Mouse (Mus musculus) ES-E14 (cell line): ENCODE measurements around the gene Gripap1.

Source experiments
- CHD2 ChIP-seq: IDR thresholded peaks from 2 replicates; pipeline ENCODE4 v1.6.1; 2014; ENCODE audit warnings: mild to moderate bottlenecking, low read depth, low read length, inconsistent platforms
- HCFC1 ChIP-seq: IDR thresholded peaks from 2 replicates; pipeline ENCODE4 v1.6.1; 2012; ENCODE audit warnings: low read length, inconsistent platforms, borderline replicate concordance; ENCODE audit not compliant: insufficient read depth
- MAFK ChIP-seq: IDR thresholded peaks from 2 replicates; pipeline ENCODE4 v1.6.1; 2014; ENCODE audit warnings: mild to moderate bottlenecking, low read depth, low read length, inconsistent platforms; ENCODE audit not compliant: insufficient read depth
- ZC3H11A ChIP-seq: IDR thresholded peaks from 2 replicates; pipeline ENCODE4 v1.6.1; 2012; ENCODE audit warnings: low read depth, mild to moderate bottlenecking, inconsistent platforms, low read length, borderline replicate concordance
- ZNF384 ChIP-seq: IDR thresholded peaks from 2 replicates; pipeline ENCODE4 v1.6.1; 2012; ENCODE audit warnings: low read depth, low read length, inconsistent platforms

DNA sequence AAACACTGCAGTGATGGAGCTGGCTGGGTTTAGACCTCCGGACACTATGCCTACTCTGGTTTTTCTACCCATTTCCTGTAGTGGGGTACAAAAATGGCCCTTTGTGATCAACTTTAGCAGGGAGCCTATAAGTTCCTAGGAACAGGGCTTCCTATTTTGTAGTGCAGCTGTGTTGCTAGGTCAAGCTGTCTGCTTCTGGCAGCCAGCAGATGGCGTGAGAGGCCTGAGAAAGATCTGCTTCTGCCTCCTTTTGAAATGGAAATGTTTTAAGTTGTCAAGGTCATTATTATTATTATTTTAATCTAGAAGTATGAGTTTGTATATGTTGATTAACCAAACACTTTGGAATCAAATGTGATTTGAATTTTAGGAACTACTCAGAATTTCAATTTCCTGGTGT, 65.0 kb downstream of the Gripap1 start:
- TF ChIP-seq MAFK = no peak
- TF ChIP-seq ZNF384 = no peak
- no peak for TF ChIP-seq ZC3H11A
- no peak for TF ChIP-seq CHD2
- no peak for TF ChIP-seq HCFC1
